Mouse (Mus musculus): Measurements from ENCODE around the gene Stac2. TPM values are rescaled to one million over a fixed set of nuclear protein-coding genes. Genes with fewer than 3 reads are reported as not detected.

Gene Stac2
- polyA plus RNA-seq, 1 experiment, result 1.5 TPM

GRCm38 (mm10) chr11:98018858-98019641 lies 34.2 kb downstream of the Stac2 start:
- TF ChIP-seq GATA1 (IDR thresholded peaks at IDR 0.05; ENCODE audit: borderline replicate concordance, low read length), result no peak
- TF ChIP-seq FLI1 (IDR thresholded peaks at IDR 0.05; ENCODE audit: low read length), result no peak
- no peaks in the 10 kb centered on the region for H3K36me3 ChIP-seq (replicated peaks; ENCODE audit: low read length)
- H3K4me1 ChIP-seq, result peaks cover 36% of the 10 kb centered on the region
- H3K27me3 ChIP-seq (replicated peaks), result peaks cover 74% of the 10 kb centered on the region
- H3K4me3 ChIP-seq (replicated peaks), result no peak overlapping the region
- H3K9me3 ChIP-seq, result no peaks in the 10 kb centered on the region

- Histone ChIP-seq H3K4me1 (peaks cover 35% of the 10 kb centered on the region), H3K9me3 (no peaks in the 10 kb centered on the region), H3K27me3 (replicated peaks) (peaks cover 74% of the 10 kb centered on the region), H3K4me3 (replicated peaks) (no peak overlapping the region), H3K36me3 (replicated peaks; ENCODE audit: low read length) (no peaks in the 10 kb centered on the region)
- TF ChIP-seq GATA1 (IDR thresholded peaks at IDR 0.05; ENCODE audit: borderline replicate concordance, low read length), result no peak
- no peak for TF ChIP-seq FLI1 (IDR thresholded peaks at IDR 0.05; ENCODE audit: low read length)
These were observed 35.0 kb downstream of the Stac2 start for GRCm38 (mm10) chr11:98018222-98018621.

GRCm38 (mm10) chr11:98016824-98017223 lies 36.4 kb downstream of the Stac2 start:
- Histone ChIP-seq H3K27me3 (replicated peaks) (peaks cover 75% of the 10 kb centered on the region), H3K36me3 (replicated peaks; ENCODE audit: low read length) (no peaks in the 10 kb centered on the region), H3K9me3 (no peaks in the 10 kb centered on the region), H3K4me3 (replicated peaks) (no peak overlapping the region), H3K4me1 (peaks cover 21% of the 10 kb centered on the region)
- TF ChIP-seq FLI1 (IDR thresholded peaks at IDR 0.05; ENCODE audit: low read length), result no peak
- no peak for TF ChIP-seq GATA1 (IDR thresholded peaks at IDR 0.05; ENCODE audit: borderline replicate concordance, low read length)

GRCm38 (mm10) chr11:98016177-98016576 lies 37.1 kb downstream of the Stac2 start:
- Histone ChIP-seq H3K4me3 (replicated peaks) (no peak overlapping the region), H3K9me3 (no peaks in the 10 kb centered on the region), H3K36me3 (replicated peaks; ENCODE audit: low read length) (no peaks in the 10 kb centered on the region), H3K27me3 (replicated peaks) (peaks cover 74% of the 10 kb centered on the region), H3K4me1 (peaks cover 15% of the 10 kb centered on the region)
- no peak for TF ChIP-seq FLI1 (IDR thresholded peaks at IDR 0.05; ENCODE audit: low read length)
- TF ChIP-seq GATA1 (IDR thresholded peaks at IDR 0.05; ENCODE audit: borderline replicate concordance, low read length), result no peak

GRCm38 (mm10) chr11:98012831-98013230 lies 40.4 kb downstream of the Stac2 start:
- Histone ChIP-seq H3K4me3 (replicated peaks) (no peak overlapping the region), H3K4me1 (peaks cover 6% of the 10 kb centered on the region; the same call in 1 of the 2 replicates), H3K9me3 (no peaks in the 10 kb centered on the region), H3K36me3 (replicated peaks; ENCODE audit: low read length) (no peaks in the 10 kb centered on the region), H3K27me3 (replicated peaks) (peaks cover 74% of the 10 kb centered on the region)
- TF ChIP-seq FLI1 (IDR thresholded peaks at IDR 0.05; ENCODE audit: low read length) (no peak), GATA1 (IDR thresholded peaks at IDR 0.05; ENCODE audit: borderline replicate concordance, low read length) (no peak)

- no peaks in the 10 kb centered on the region for H3K9me3 ChIP-seq
- H3K36me3 ChIP-seq (replicated peaks; ENCODE audit: low read length), result no peaks in the 10 kb centered on the region
- H3K27me3 ChIP-seq (replicated peaks), result peaks cover 68% of the 10 kb centered on the region
- no peak for TF ChIP-seq FLI1 (IDR thresholded peaks at IDR 0.05; ENCODE audit: low read length)
- no peak for TF ChIP-seq GATA1 (IDR thresholded peaks at IDR 0.05; ENCODE audit: borderline replicate concordance, low read length)
- H3K4me1 ChIP-seq, result peaks cover 6% of the 10 kb centered on the region; the same call in 1 of the 2 replicates
- H3K4me3 ChIP-seq (replicated peaks), result no peak overlapping the region
These were observed 41.5 kb downstream of the Stac2 start for GRCm38 (mm10) chr11:98011716-98012115.

- H3K9me3 ChIP-seq, result no peaks in the 10 kb centered on the region
- no peak for TF ChIP-seq GATA1 (IDR thresholded peaks at IDR 0.05; ENCODE audit: borderline replicate concordance, low read length)
- TF ChIP-seq FLI1 (IDR thresholded peaks at IDR 0.05; ENCODE audit: low read length), result no peak
These were observed 45.2 kb downstream of the Stac2 start for GRCm38 (mm10) chr11:98008087-98008486.

GRCm38 (mm10) chr11:98005686-98006085 lies 47.6 kb downstream of the Stac2 start:
- TF ChIP-seq FLI1 (IDR thresholded peaks at IDR 0.05; ENCODE audit: low read length), result no peak
- no peak for TF ChIP-seq GATA1 (IDR thresholded peaks at IDR 0.05; ENCODE audit: borderline replicate concordance, low read length)
- Histone ChIP-seq H3K36me3 (replicated peaks; ENCODE audit: low read length) (no peaks in the 10 kb centered on the region), H3K9me3 (no peaks in the 10 kb centered on the region), H3K4me1 (peaks cover 32% of the 10 kb centered on the region), H3K27me3 (replicated peaks) (peaks cover 76% of the 10 kb centered on the region), H3K4me3 (replicated peaks) (no peak overlapping the region)

More at GRCm38 (mm10) chr11:98008087-98008486, 45.2 kb downstream of the Stac2 start:
- Histone ChIP-seq H3K27me3 (replicated peaks) (peaks cover 77% of the 10 kb centered on the region), H3K36me3 (replicated peaks; ENCODE audit: low read length) (no peaks in the 10 kb centered on the region), H3K4me3 (replicated peaks) (no peak overlapping the region), H3K4me1 (peaks cover 13% of the 10 kb centered on the region; the same call in 1 of the 2 replicates)

- no peak for TF ChIP-seq FLI1 (IDR thresholded peaks at IDR 0.05; ENCODE audit: low read length)
- TF ChIP-seq GATA1 (IDR thresholded peaks at IDR 0.05; ENCODE audit: borderline replicate concordance, low read length), result no peak
- H3K4me1 ChIP-seq, result peaks cover 34% of the 10 kb centered on the region
- H3K4me3 ChIP-seq (replicated peaks), result no peak overlapping the region
- H3K9me3 ChIP-seq, result no peaks in the 10 kb centered on the region
- no peaks in the 10 kb centered on the region for H3K36me3 ChIP-seq (replicated peaks; ENCODE audit: low read length)
- H3K27me3 ChIP-seq (replicated peaks), result peaks cover 76% of the 10 kb centered on the region
These were observed 48.2 kb downstream of the Stac2 start for GRCm38 (mm10) chr11:98005076-98005475.

GRCm38 (mm10) chr11:98004161-98004560 lies 49.1 kb downstream of the Stac2 start:
- Histone ChIP-seq H3K4me1 (peaks cover 43% of the 10 kb centered on the region), H3K4me3 (replicated peaks) (no peak overlapping the region), H3K36me3 (replicated peaks; ENCODE audit: low read length) (no peaks in the 10 kb centered on the region), H3K27me3 (replicated peaks) (peaks cover 76% of the 10 kb centered on the region), H3K9me3 (no peaks in the 10 kb centered on the region)
- TF ChIP-seq GATA1 (IDR thresholded peaks at IDR 0.05; ENCODE audit: borderline replicate concordance, low read length) (no peak), FLI1 (IDR thresholded peaks at IDR 0.05; ENCODE audit: low read length) (no peak)
